Mouse (Mus musculus): ENCODE measurements at regions not wholly inside any gene's neighbourhood (a gene's known extent, or its start where the extent isn't known, plus 50 kb on each side); places are given as distances from the start of the nearest gene placed in this dataset.
"Not testable (repeated sequence)": the region's sequence is repeated elsewhere in the genome, so short reads cannot be mapped to it uniquely, and the experiment has no call there.

DNA sequence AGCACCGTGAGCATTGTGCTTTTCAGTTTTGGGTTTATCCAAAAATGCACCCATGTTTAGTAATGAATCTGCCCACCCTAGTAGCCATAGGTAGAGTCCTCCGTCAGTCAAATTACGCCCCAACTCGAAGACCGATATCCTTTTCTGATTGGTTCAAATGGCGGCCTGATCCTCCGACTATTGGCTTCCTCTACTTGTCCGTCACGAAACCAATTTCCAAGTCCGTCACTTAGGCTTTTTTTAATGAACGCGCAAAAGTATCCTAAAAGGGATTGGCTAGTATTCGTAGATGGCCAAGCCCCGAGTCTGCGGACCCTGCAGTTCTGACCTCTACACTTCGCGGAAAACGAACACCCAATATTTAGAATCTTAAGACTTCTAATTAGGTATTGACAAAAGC, 417.5 kb upstream of the Pdcd1 start:
- not testable (repeated sequence) for TF ChIP-seq POLR2A (IDR thresholded peaks at IDR 0.05; ENCODE audit: borderline replicate concordance, insufficient read depth, low read length); CTCF (IDR thresholded peaks at IDR 0.05; ENCODE audit: borderline replicate concordance, insufficient read depth, low read depth, low read length)
